Mouse (Mus musculus) layer of hippocampus, postnatal 14 days (tissue): ENCODE results near the gene Cebpa. TPM values are rescaled to one million over a fixed set of nuclear protein-coding genes. Genes with fewer than 3 reads are reported as not detected.

ENCODE experiments used
- DNase-seq, 2 experiments: peaks; one replicate each; pipeline ENCODE4 v3.0.0; 2021 to 2022; ENCODE audit warnings: low spot score in 2 of 2, mixed read lengths in 1 of 2
- microRNA-seq, 2 experiments: library from miRNA; unstranded; fragments of <30 nt; microRNA quantifications; one replicate each; pipeline ENCODE4 v1.2.0; 2021
- total RNA-seq, 2 experiments: library from RNA; stranded (reverse); gene quantifications; 2 replicates each; pipeline ENCODE4 v1.2.3; 2021

Cebpa gene
- total RNA-seq, 2 experiments from 2014 or later = 16.4 to 16.9 TPM

DNA sequence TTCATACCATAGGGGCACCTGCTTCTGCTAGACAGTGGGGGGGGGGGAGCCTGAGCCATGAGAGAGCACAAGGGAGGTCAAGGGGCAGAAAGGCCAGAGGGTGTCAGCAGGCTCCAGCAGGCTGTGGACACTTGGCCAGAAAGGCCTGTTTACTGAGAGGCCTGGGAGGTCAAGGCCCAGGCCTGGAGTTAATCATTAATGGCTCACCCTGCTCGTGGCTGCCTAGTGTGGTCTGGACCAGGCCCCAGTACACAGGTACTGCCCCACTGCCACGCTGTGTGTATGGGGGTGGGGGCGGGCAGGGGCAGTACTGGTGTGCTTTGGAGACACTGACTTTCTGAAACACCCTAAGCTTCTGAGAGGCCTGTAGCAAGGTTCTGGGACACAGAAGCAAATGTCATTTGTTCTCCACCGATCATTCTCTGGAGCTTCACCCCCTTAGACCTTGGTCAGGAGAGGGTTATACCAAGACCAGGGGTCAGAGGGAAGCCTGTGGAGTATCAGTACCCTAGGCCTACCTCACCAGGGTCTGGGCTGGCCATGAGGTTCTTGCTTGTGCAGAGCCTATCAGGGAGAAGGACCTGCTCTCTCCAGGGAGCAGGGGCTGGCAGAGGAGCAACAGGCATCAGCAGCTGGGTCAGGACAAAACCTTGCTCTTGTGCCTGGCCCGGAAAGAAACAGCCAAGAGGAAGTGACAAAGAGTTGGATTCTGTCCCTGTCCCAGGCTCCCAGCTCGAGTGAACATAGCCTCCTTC, 24.9 kb downstream of the Cebpa start:
- no peak for DNase-seq

DNA sequence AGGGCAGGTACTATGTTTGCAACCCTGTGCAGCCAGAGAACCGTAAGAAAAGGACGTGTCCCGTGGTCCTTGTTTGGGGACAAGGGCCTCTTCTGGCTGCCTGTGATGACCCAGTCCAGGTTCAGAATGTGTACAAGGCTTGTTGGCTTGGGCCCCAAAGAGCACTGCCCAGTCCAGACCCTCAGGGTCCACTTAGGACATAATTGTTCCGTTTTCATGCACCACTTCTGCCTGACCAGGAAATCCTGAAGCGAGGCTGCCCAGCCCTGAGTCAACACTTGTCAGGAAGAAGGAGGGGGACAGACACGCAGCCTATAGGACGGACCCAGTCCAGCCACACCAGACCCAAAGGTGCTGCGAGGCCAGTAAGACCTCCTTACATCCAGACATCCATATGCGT, 26.0 kb downstream of the Cebpa start:
- no peak for DNase-seq

GRCm38 (mm10) chr7:35146269-35146668, 27.2 kb downstream of the Cebpa start:
- DNase-seq = no peak

DNA sequence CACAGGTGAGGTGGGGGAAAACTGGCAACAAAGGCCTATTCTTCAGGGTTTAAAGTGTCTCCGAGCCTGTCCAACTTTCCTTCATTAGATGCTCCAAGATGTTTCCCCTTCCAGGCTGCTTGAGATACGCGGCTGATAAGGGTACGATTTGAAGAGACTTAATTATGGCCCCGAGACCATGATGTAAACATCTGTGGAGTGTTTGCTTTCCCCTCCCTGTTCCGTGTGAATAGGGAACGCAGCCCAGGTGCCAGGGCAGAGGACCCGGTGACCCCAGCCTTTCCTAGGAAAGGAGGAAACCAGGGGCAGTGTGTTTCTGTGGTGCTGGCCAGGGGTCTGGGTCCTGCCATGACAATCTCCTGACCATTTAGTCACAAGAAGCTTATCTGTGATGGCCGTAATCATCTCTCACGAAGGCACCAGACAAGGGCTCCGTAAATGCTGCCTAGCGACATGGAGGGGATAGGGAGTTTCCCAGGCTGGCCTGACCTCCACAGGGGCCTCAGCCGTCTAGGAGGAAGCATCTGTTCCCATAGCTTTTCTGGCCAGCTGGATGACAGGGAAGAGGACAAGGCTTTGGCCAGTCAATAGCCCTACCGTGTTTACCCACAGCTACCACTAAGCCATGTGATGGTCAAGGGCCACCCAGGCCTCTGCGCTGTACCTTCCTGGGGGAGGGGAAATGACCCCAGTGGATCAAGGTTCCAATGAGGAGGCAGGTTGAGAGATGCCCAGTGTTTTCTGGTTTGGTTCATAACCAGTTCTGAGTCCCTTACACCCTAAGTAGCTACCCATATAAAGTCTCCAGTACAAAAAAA, 30.7 kb downstream of the Cebpa start:
- no peak for DNase-seq

GRCm38 (mm10) chr7:35150860-35151259, 31.8 kb downstream of the Cebpa start:
- DNase-seq = no peak

DNA sequence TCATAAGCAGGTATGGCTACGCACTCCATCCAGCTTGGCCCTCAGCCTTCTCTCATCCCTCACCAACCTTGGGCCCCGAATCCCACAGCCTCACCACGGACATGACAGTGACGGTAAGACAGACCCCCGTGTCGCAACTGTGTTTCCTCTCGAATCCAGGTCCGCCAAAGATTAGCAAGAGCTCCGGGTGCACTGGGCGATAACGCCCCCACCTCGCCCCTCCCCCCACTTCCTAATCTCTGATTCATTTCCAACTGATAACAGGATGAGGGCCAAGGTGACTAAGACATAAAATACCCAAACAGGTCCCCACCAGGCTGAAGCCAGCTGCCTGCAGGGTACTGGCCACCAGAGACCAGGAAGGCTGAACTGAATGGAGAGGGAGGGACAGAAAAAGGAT, 35.4 kb downstream of the Cebpa start:
- no peak for DNase-seq

DNA sequence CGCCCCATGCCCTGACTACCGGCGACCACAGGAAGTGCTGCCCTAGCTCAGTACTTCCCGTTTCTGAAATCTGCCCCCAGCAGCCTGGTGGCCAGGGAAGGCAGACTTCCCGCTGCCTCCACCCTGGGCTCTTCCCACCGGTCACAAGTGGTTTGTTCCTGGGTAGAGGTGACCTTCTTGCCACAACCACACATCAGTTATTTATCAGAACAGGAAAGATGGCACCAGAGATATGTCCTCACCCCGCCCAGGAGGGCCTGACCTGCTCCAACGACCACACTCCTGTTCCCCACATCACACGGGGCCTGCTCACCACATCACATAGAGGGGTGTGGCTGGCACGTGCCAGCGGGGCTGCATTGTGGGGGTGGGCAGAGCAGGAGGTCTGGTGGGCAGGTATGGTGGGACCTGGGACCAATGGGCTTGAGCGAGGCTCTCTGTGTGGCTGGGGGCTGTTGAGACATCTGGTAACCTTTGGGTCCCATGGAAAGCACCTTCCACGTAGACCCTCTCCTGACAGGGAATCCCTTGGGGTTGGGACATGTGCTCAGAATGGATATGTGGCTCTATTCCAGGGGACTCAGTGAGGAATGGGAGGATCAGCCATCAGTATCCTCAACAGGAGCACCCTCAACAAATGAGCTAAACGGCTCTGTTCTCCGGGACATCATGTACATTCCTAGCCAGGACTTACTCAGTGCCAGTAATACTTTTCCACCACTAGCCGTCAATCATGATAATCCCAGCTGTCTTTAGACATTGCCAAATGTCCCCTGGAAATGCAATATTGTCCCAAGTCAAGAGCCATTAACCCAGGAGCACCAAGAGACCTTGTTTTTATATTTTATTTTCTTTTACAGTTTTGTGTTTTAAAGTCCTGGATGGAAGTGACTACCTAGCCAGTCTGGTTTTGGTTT, 37.7 kb downstream of the Cebpa start:
- no peak for DNase-seq

- no peak for DNase-seq
Measured at GRCm38 (mm10) chr7:35157512-35157911, 38.4 kb downstream of the Cebpa start.

DNA sequence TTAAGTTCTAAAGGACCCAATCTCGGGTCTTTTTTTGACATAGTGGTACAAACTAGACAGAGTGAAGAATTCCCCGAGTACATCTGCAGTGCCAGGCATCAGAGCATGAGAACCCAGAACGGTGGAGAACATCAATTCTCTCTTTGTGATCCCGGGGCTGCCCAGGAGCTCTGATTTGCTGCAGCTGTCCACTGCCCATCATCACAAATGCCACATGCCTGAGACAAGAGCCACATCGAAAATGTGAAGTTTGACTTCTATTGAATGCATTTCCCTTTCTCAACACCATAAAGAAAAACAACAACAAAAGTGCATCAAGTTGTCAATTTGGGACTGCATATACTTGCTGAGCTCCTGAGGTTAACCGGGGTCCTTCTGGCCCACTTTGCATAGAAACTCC, 43.4 kb downstream of the Cebpa start:
- DNase-seq = no peak

DNA sequence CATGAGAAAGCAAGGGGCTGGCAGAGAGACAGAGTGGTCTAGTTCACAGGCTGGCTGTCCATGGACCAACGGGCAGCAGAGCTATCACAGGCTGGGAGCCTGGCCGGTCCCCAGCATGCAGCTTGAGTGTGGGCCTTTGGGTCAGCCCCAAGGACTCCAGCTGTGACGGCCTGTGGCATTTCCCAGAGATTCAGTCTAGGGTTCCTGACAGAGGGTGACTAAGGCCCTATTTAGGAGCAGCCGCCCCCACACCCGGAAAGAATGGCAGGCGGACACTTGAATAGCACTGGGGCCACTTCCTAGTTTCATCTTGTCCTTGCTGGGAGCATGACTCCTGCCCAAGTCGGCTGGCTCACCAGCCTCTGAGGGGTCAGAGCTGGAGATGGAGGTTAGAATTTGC, 44.5 kb downstream of the Cebpa start:
- DNase-seq = no peak

DNA sequence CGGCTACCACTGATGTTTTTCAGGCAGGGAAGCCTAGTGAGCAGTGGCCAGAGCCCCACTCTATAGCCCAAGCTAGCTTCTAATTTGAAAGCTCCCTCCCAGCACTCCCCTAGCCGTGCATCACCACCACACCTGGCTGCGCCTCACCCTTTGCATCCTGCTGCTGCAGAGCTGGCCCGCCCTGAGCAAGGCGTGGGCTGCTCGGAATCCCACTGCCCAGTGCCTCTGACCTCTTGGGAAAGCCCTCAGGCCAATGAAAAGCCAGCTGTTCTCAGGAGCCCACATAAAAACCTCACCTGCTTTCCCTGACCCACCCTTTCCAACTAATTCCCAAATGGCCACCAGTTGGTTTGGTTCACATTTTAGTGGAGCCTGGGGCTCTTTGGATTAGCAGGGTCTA, 45.0 kb downstream of the Cebpa start:
- no peak for DNase-seq

DNA sequence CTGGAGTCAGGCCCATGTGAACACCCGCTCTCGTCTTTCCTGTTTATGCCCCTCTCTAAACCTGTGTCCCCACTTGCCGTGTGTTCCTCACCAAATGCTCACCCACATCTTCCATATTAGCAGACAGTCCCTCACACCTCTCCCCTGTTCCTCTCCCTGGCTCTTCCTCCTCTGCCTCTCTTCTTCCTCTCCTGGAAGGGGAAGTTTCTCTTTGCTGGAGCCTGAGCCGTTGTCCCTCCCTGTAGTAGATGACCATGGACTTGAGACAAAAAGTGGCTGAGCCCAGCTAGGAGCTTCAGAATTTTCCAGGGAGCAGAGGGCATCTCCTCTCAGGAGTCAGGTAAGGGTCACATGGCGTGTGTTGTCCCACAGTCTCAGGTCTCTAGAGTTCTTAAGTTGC, 47.9 kb downstream of the Cebpa start:
- no peak for DNase-seq

DNA sequence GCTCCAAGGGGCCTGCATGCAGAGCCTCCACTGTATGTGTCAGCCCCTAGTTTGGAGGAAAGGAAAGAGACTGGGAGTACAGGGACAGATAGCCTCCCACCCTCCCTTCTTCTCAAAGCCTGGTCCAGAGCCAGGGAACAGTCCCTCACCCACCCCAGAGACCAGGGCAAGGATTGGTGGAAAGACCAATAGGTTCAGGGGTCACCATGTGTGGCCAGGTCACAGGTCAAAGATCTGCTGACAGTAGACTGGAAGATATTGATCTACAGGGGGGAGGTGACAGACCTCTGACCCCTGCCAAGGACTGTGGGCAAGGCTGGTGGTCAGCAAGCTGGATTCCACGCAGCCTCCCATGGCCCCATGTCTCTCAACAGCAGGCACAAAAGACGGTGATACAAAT, 48.8 kb downstream of the Cebpa start:
- no peak for DNase-seq

DNA sequence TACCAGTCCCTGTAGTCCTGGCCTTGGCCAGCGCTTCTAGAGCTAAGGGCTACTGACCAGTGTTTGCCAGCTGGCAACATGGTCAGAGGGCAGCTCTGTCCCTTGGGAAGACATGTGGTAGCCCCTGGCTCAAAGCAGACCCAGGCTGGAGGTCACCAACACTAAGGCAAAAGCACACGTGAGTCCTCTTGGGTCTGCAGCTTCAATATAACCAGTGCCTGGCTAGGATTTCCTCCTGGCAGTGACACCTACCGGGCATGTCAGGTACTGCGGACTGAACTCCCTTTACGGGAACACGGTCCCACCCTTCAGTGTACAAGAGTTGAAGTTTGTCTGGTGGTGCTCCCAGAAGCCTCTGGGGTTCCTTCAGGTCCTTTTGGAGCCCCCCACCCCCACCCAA, 50.2 kb downstream of the Cebpa start:
- DNase-seq = peak; percentile 90 to 92

Small RNA genes lying within 50 kb of the gene (microRNA-seq; reads per million reads assigned to microRNA genes)
- 0 reads per million in 2 experiments for gene Gm25033

Other genes with a start within 250 kb of the Cebpa start
- 10 to 100 TPM; 34.9 to 35.6 TPM for gene Pepd, start 206.9 kb upstream of the Cebpa start, total RNA-seq
- 10 to 100 TPM; 27.0 to 28.5 TPM for gene Cebpg, start 62.7 kb upstream of the Cebpa start, total RNA-seq
- 10 to 100 TPM; 54.5 to 63.4 TPM for gene Slc7a10, start 67.1 kb downstream of the Cebpa start, total RNA-seq
- 10 to 100 TPM; 75.0 to 75.7 TPM for gene Lrp3, start 96.2 kb downstream of the Cebpa start, total RNA-seq
- gene Gpatch1, start 199.1 kb downstream of the Cebpa start, total RNA-seq = 10 to 100 TPM; 24.3 to 25.9 TPM
- 1 to 10 TPM; 2.8 to 3.8 TPM for gene Rhpn2, start 214.9 kb downstream of the Cebpa start, total RNA-seq